Mouse (Mus musculus) heart, postnatal 10 days (tissue): ENCODE data around the gene Hist2h3c2. TPM values are rescaled to one million over a fixed set of nuclear protein-coding genes. Genes with fewer than 3 reads are reported as not detected.
A peak's percentile ranks its signal among the peaks of the same experiment; 100 is the strongest.
"Not testable (repeated sequence)": the region's sequence is repeated elsewhere in the genome, so short reads cannot be mapped to it uniquely, and the experiment has no call there.

Experiments used
- DNase-seq, 2 experiments: peaks; one replicate each; pipeline ENCODE4 v3.0.0; 2021
- intact Hi-C: fragments of 180-260 bp; cut with DNase I; formaldehyde crosslinking; loops from one replicate; pipeline ENCODE4 v1.15.1; 2025
- total RNA-seq, 2 experiments: library from RNA; stranded (reverse); gene quantifications; 2 replicates each; pipeline ENCODE4 v1.2.3; 2021

The Hist2h3c2 gene
- 10 to 100 TPM; 78.6 to 96.2 TPM for total RNA-seq

- DNase-seq = peak; percentile 62 to 65
- intact Hi-C loops = not testable (repeated sequence)
These were observed at the start of gene Hist2h3c2 for GRCm38 (mm10) chr3:96238954-96239793. Hist2h3c2 (minus strand) TSS chr3:96239127.

GRCm38 (mm10) chr3:96287334-96287733 lies 48.4 kb upstream of the Hist2h3c2 start:
- DNase-seq, intact Hi-C loops: not testable (repeated sequence)

- peak in 1 of 2 experiments; percentile 48 for DNase-seq
- intact Hi-C loops = loop anchor here (5.0 kb wide), 1 partner anchor 158 kb away; no protein-coding TSS in a partner anchor
These were observed 45.5 kb upstream of the Hist2h3c2 start for GRCm38 (mm10) chr3:96284457-96284856.

DNA sequence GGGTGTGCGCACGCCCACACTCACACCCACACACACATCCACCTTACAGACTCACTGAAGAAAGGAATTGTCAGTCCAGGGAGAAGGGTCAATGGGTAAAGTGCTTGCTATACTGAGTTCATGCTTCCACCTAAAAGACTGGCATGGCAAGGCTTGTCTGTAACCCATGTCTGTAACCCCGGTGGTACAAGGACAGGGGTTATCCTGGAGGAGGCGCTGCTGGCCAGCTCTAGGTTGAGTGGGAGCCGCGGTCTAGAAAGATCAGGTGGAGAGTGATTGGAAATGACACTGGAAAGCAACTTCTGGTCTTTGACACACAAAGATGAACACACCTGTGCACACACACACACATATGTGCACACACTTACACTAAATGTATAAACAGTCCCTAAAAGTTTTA lies 41.7 kb upstream of the Hist2h3c2 start:
- intact Hi-C loops = loop anchor here (5.0 kb wide), 1 partner anchor 162 kb away; no protein-coding TSS in a partner anchor
- no peak for DNase-seq

- intact Hi-C loops = loop anchor here (2.0 kb wide), 1 partner anchor 223 kb away; no protein-coding TSS in a partner anchor
These were observed 39.1 kb upstream of the Hist2h3c2 start for GRCm38 (mm10) chr3:96277800-96278624.

GRCm38 (mm10) chr3:96277428-96277799 lies 38.5 kb upstream of the Hist2h3c2 start:
- peak; percentile 38 to 45 for DNase-seq
- intact Hi-C loops = no loop called here

More at GRCm38 (mm10) chr3:96277800-96278624, 39.1 kb upstream of the Hist2h3c2 start:
- DNase-seq = peak; percentile 93 to 96

GRCm38 (mm10) chr3:96273591-96274465 lies 34.9 kb upstream of the Hist2h3c2 start:
- no peak for DNase-seq
- intact Hi-C loops = no loop called here

GRCm38 (mm10) chr3:96269511-96270474 lies 30.9 kb upstream of the Hist2h3c2 start, which contains the start of gene Hist2h2bb:
Hist2h2bb (plus strand) TSS chr3:96269752.
- DNase-seq = peak; percentile 91 to 93
- intact Hi-C loops = no loop called here

- DNase-seq, intact Hi-C loops: not testable (repeated sequence)
These were observed 29.9 kb upstream of the Hist2h3c2 start for GRCm38 (mm10) chr3:96268776-96269378.

- intact Hi-C loops = no loop called here
These were observed 29.3 kb upstream of the Hist2h3c2 start, which contains the start of gene Hist2h3b for GRCm38 (mm10) chr3:96268051-96268775. Hist2h3b (plus strand) TSS chr3:96268654.

DNA sequence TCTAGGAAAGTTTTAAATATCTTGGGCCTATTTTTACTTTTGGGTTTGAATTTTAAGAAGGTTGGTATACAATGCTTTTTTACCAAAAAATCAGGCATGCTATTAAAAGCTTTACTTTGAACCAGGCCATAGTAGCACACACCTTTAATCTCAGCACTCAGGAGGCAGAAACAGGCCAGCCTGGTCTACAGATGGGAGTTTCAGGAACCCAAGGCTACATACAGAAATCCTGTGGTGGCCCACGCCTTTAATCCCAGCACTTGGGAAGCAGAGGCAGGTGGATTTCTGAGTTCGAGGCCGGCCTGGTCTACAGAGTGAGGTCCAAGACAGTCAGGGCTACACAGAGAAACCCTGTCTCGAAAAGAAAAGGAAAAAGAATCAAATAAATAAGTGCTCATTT lies 28.6 kb upstream of the Hist2h3c2 start:
- no peak for DNase-seq
- intact Hi-C loops = no loop called here

More at GRCm38 (mm10) chr3:96268051-96268775, 29.3 kb upstream of the Hist2h3c2 start, which contains the start of gene Hist2h3b:
- peak; percentile 86 to 87 for DNase-seq

DNA sequence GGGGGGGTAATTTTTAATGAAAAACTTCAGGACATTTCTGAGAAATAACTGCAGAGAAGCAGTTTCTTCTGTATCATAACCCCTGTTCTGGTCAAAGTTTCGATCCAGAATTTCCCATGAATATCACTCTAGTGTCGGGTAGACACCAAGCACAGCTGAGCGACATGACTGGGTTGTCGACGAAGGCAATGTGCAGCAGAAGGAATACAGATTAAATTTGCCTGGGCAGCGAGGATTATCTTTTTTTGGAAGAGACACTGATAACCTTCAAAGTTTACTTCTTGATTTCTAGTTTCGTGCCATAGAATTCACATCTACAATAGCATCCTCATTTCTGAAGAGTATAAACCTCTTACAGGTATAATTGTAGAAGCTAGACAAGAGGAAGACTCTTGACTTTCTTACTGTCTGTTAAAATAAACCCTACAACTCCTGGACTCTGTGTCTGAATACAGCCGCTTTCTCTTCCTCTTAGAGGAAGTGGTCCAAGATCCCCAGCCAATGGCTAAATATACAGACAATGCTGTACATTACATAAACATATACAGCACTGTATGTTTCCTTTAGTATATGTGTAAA lies 27.3 kb upstream of the Hist2h3c2 start:
- intact Hi-C loops = no loop called here

DNA sequence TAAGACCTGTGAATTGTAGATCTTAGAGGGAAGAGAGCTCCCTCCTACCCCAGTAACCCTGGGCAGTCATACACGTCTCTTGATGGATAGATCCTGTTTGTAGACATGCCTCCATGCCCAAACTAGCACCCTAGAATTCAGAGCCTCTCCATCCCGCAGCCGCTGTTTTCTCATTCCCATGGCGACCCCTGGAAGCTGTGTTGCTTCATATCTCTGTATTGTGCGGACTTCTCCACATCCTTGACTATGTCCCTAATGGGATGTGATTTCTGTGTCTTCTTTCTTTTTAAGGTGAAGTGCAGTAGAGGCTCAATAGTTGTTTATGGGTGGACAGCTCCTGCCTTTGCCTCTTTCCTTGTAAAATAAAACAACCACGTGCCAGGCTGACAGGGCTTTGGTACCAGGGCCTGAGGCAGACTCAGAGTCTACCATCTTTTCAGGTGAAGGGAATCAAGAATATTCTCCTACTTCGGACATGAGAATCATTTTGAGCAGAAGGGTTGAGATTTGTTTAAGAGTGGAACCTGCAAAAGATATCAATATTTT lies 25.6 kb upstream of the Hist2h3c2 start:
- intact Hi-C loops = no loop called here
- DNase-seq = no peak

More for the DNA sequence above, 27.3 kb upstream of the Hist2h3c2 start:
- DNase-seq = no peak

GRCm38 (mm10) chr3:96263558-96264403 lies 24.9 kb upstream of the Hist2h3c2 start:
- DNase-seq = peak; percentile 70 to 77
- intact Hi-C loops = no loop called here

DNA sequence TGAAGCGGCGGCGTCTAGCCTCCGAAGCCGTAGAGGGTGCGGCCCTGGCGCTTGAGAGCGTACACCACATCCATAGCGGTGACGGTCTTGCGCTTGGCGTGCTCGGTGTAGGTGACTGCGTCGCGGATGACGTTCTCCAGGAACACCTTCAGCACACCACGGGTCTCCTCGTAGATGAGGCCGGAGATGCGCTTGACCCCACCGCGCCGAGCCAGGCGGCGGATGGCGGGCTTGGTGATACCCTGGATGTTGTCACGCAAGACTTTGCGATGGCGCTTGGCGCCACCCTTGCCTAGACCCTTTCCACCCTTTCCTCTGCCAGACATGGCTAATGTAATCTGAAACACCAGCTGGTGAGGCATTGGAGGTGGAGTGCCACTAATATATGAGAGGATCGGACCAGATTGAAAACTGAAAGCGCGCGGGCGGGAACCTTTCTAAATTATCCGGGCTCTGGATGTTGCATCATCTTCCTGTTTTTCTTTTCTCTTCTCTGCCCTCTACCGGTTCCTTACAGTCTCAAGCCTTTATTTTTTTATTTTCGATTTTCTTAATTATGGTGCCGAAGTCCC lies 24.1 kb upstream of the Hist2h3c2 start, which contains the start of gene Hist2h4:
Gene Hist2h4, minus strand, starts transcription at position 333 of the 572 bp plus-strand sequence.
- intact Hi-C loops = no loop called here
- DNase-seq = peak; percentile 97 to 98
